Mouse (Mus musculus): ENCODE data around the gene Tbc1d19.

Gene Tbc1d19

GRCm38 (mm10) chr5:53953216-53953615 is 143.8 kb downstream of the Tbc1d19 start:
- DNase-seq (ENCODE audit: low spot score in 2 of 2), result no peak

Measured in spleen, postnatal 36 days (tissue).